Mouse (Mus musculus) lung, postnatal 25 days (tissue): ENCODE results near the gene Col9a2.
A peak's percentile ranks its signal among the peaks of the same experiment; 100 is the strongest.

ENCODE experiments used
- DNase-seq: peaks from one replicate; pipeline ENCODE4 v3.0.0; 2022; ENCODE audit warnings: low spot score

The Col9a2 gene

DNA sequence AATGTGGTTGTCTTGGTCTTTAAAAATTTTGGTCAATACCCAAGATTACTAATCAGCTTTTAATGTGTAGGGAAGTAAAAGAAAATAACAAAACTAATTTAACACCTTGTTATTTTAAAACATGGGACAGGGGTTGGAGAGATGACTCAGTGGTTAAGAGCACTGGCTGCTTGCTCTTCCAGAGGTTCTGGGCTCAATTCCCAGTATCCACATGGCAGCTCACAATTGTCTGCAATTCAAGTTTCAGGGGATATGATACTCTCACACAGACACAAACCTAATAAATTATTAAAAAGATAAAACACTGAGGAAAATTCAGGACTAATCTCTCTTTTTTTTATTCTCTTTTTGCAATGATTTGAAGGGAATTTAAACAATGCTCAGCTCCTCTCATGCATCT lies 45.3 kb downstream of the Col9a2 start:
- no peak for DNase-seq

GRCm38 (mm10) chr4:121088696-121089095 lies 49.5 kb downstream of the Col9a2 start:
- no peak for DNase-seq

DNA sequence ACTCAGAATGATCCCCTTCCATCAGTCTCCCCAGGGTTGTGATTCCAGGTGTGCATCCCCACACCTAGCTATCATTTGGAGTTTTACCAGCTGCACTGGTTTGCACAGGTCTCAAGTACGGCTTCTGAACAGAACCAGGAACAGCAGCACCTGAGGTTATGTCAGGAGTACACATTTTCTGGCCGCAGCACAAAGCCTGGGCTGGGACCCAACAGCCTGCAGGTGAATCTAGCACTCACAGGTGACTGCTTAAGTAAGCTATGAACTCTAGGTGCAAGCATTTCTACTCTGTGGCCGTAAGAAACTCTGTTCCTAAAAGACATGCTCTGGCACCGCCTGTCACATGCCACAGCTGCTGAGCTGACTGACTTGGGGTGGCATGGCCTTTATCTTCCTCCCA lies 51.0 kb downstream of the Col9a2 start:
- no peak for DNase-seq

GRCm38 (mm10) chr4:121097650-121098378 lies 58.6 kb downstream of the Col9a2 start, which contains the start of gene Zmpste24:
Zmpste24 (minus strand) TSS chr4:121098241.
- DNase-seq: peak; percentile 79

DNA sequence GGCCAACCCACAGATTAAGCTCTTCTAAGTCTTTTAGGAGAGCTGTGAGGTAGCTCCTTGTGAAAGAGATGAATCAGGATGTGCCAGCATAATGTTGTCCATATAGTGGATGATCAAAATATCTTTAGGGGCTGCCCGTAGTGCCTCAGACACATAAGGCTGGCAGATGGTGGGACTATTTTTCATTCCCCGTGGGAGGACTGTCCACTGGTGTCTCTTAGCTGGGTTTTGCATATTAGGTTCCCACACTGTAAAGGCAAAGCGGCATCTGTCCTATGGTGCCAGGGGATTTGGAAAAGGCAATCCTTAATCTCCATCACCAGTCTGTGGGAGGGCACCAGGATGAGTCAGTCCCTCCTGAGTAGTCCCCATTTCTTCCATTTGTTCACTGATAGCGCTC lies 64.1 kb downstream of the Col9a2 start:
- DNase-seq: no peak
